Mouse (Mus musculus) myocyte (in vitro differentiated cells): ENCODE results near the gene Dpp7. TPM values are rescaled to one million over a fixed set of nuclear protein-coding genes. Genes with fewer than 3 reads are reported as not detected.
A peak's percentile ranks its signal among the peaks of the same experiment; 100 is the strongest.

Experiments
- H3K27me3 ChIP-seq: one replicate; pipeline ENCODE4 v1.6.1; 2011; ENCODE audit not compliant: control insufficient read depth, insufficient read depth, insufficient read length
- H3K36me3 ChIP-seq: one replicate; pipeline ENCODE4 v1.6.1; 2011; ENCODE audit not compliant: control insufficient read depth, insufficient read depth
- H3K4me2 ChIP-seq: one replicate; pipeline ENCODE4 v1.6.1; 2011; ENCODE audit warnings: low read depth, control low read depth
- H3K4me3 ChIP-seq: one replicate; pipeline ENCODE4 v1.5.1; 2011; ENCODE audit warnings: mild to moderate bottlenecking, control low read depth, moderate library complexity
- H3K79me2 ChIP-seq: one replicate; pipeline ENCODE4 v1.6.1; 2011; ENCODE audit not compliant: control insufficient read depth, insufficient read depth
- H3ac ChIP-seq: one replicate; pipeline ENCODE4 v1.6.1; 2011; ENCODE audit not compliant: control insufficient read depth, insufficient read length
- CEBPB ChIP-seq: IDR thresholded peaks from 2 replicates; pipeline ENCODE4 v1.6.1; 2011; ENCODE audit warnings: mild to moderate bottlenecking, moderate library complexity; ENCODE audit not compliant: poor library complexity, insufficient read depth, severe bottlenecking
- E2F4 ChIP-seq: IDR thresholded peaks from one replicate; pipeline ENCODE4 v1.6.1; 2011; ENCODE audit warnings: mild to moderate bottlenecking, control low read depth, moderate library complexity; ENCODE audit not compliant: insufficient read depth
- MAX ChIP-seq: IDR thresholded peaks from one replicate; pipeline ENCODE4 v1.6.1; 2011; ENCODE audit warnings: low read depth, mild to moderate bottlenecking, control low read depth
- MYOD1 ChIP-seq, 3 experiments: IDR thresholded peaks; one replicate each; pipeline ENCODE4 v1.6.1; 2011; ENCODE audit warnings: control low read depth in 2 of 3, low read depth in 2 of 3, mild to moderate bottlenecking in 2 of 3, moderate library complexity in 1 of 3; ENCODE audit not compliant: insufficient read length in 2 of 3, control insufficient read depth in 1 of 3
- MYOG ChIP-seq, 3 experiments: IDR thresholded peaks; one replicate each; pipeline ENCODE4 v1.6.1; 2011; ENCODE audit warnings: control low read depth in 2 of 3, low read depth in 2 of 3, mild to moderate bottlenecking in 2 of 3; ENCODE audit not compliant: insufficient read length in 2 of 3, control insufficient read depth in 1 of 3, insufficient read depth in 1 of 3
- POLR2A ChIP-seq: IDR thresholded peaks from one replicate; pipeline ENCODE4 v1.6.1; 2011; ENCODE audit warnings: low read depth, mild to moderate bottlenecking, control low read depth, moderate library complexity; ENCODE audit not compliant: insufficient read length
- POLR2AphosphoS2 ChIP-seq: IDR thresholded peaks from one replicate; pipeline ENCODE4 v1.6.1; 2011; ENCODE audit warnings: low read depth, control low read depth; ENCODE audit not compliant: insufficient read length
- REST ChIP-seq: IDR thresholded peaks from one replicate; pipeline ENCODE4 v1.6.1; 2011; ENCODE audit warnings: mild to moderate bottlenecking, control low read depth, moderate library complexity; ENCODE audit not compliant: insufficient read depth, insufficient read length
- SRF ChIP-seq: IDR thresholded peaks from one replicate; pipeline ENCODE4 v1.6.1; 2011; ENCODE audit warnings: low read depth; ENCODE audit not compliant: control insufficient read depth, insufficient read length
- TCF12 ChIP-seq: IDR thresholded peaks from one replicate; pipeline ENCODE4 v1.6.1; 2011; ENCODE audit warnings: mild to moderate bottlenecking, control low read depth; ENCODE audit not compliant: poor library complexity, insufficient read depth, severe bottlenecking
- TCF3 ChIP-seq: IDR thresholded peaks from one replicate; pipeline ENCODE4 v1.6.1; 2011; ENCODE audit warnings: low read depth, control low read depth; ENCODE audit not compliant: insufficient read length
- USF1 ChIP-seq: IDR thresholded peaks from one replicate; pipeline ENCODE4 v1.6.1; 2011; ENCODE audit warnings: low read depth, mild to moderate bottlenecking, control low read depth, moderate library complexity
- polyA plus RNA-seq: library from polyadenylated mRNA; unstranded; fragments of >200 nt; fragmentation: generic; extraction: Trizol; gene quantifications from one replicate; pipeline ENCODE4 v1.2.1, GENCODE M21; 2012; ENCODE audit warnings: missing spikeins

The Dpp7 gene
- polyA plus RNA-seq, 1 experiment, result 43.0 TPM

- no peaks in the 10 kb centered on the region for H3K79me2 ChIP-seq
- peaks cover 27% of the 10 kb centered on the region for H3K27me3 ChIP-seq
- no peaks in the 10 kb centered on the region for H3K36me3 ChIP-seq
- H3ac ChIP-seq, result no peak overlapping the region
- H3K4me3 ChIP-seq, result no peak overlapping the region
- H3K4me2 ChIP-seq, result peak overlapping the region; percentile 35
- TF ChIP-seq MYOG (IDR thresholded peaks at IDR 0.05; ENCODE audit: control insufficient read depth in 1 of 3, insufficient read depth in 1 of 3, insufficient read length in 2 of 3, low read depth in 2 of 3), result no peak
- peak in 1 of 3 experiments; percentile 13 for TF ChIP-seq MYOD1 (IDR thresholded peaks at IDR 0.05; ENCODE audit: control insufficient read depth in 1 of 3, insufficient read length in 2 of 3, low read depth in 2 of 3)
These were observed 44.6 kb upstream of the Dpp7 start for GRCm38 (mm10) chr2:25400764-25401163.

GRCm38 (mm10) chr2:25400291-25400690 lies 44.1 kb upstream of the Dpp7 start:
- no peaks in the 10 kb centered on the region for H3K36me3 ChIP-seq
- peaks cover 32% of the 10 kb centered on the region for H3K27me3 ChIP-seq
- H3K4me3 ChIP-seq, result no peak overlapping the region
- H3K79me2 ChIP-seq, result no peaks in the 10 kb centered on the region
- H3ac ChIP-seq, result no peak overlapping the region
- H3K4me2 ChIP-seq, result peak overlapping the region; percentile 35
- TF ChIP-seq MYOG (IDR thresholded peaks at IDR 0.05; ENCODE audit: control insufficient read depth in 1 of 3, insufficient read depth in 1 of 3, insufficient read length in 2 of 3, low read depth in 2 of 3) (no peak), MAX (no peak), REST (no peak), POLR2AphosphoS2 (no peak), CEBPB (no peak), MYOD1 (IDR thresholded peaks at IDR 0.05; ENCODE audit: control insufficient read depth in 1 of 3, insufficient read length in 2 of 3, low read depth in 2 of 3) (no peak), USF1 (no peak), POLR2A (no peak), SRF (no peak), TCF12 (no peak), E2F4 (no peak), TCF3 (no peak)

- Histone ChIP-seq H3K4me3 (no peak within 1 kb of the TSS), H3K79me2 (no peaks in the 10 kb centered on the region), H3K27me3 (peaks cover 34% of the 10 kb centered on the region), H3K4me2 (no peak within 1 kb of the TSS), H3ac (no peak within 1 kb of the TSS), H3K36me3 (no peaks in the 10 kb centered on the region)
- no peak for TF ChIP-seq MYOD1 (IDR thresholded peaks at IDR 0.05; ENCODE audit: control insufficient read depth in 1 of 3, insufficient read length in 2 of 3, low read depth in 2 of 3)
- TF ChIP-seq SRF, result no peak
- no peak for TF ChIP-seq POLR2A
- no peak for TF ChIP-seq E2F4
- TF ChIP-seq CEBPB, result no peak
- TF ChIP-seq TCF12, result no peak
- TF ChIP-seq TCF3, result no peak
- TF ChIP-seq MAX, result no peak
- no peak for TF ChIP-seq MYOG (IDR thresholded peaks at IDR 0.05; ENCODE audit: control insufficient read depth in 1 of 3, insufficient read depth in 1 of 3, insufficient read length in 2 of 3, low read depth in 2 of 3)
- no peak for TF ChIP-seq REST
- TF ChIP-seq USF1, result no peak
- TF ChIP-seq POLR2AphosphoS2, result no peak
These were observed 42.9 kb upstream of the Dpp7 start, which contains the start of gene Npdc1 for GRCm38 (mm10) chr2:25399051-25399450. Npdc1 (plus strand) TSS chr2:25399351.

- no peaks in the 10 kb centered on the region for H3K36me3 ChIP-seq
- H3K79me2 ChIP-seq, result no peaks in the 10 kb centered on the region
- no peak overlapping the region for H3K4me2 ChIP-seq
- TF ChIP-seq USF1, result no peak
- no peak for TF ChIP-seq E2F4
- no peak for TF ChIP-seq MYOG (IDR thresholded peaks at IDR 0.05; ENCODE audit: control insufficient read depth in 1 of 3, insufficient read depth in 1 of 3, insufficient read length in 2 of 3, low read depth in 2 of 3)
- no peak for TF ChIP-seq MAX
- no peak for TF ChIP-seq POLR2AphosphoS2
- TF ChIP-seq TCF3, result no peak
- no peak for TF ChIP-seq CEBPB
- no peak overlapping the region for H3K4me3 ChIP-seq
- no peak overlapping the region for H3ac ChIP-seq
- peaks cover 34% of the 10 kb centered on the region for H3K27me3 ChIP-seq
These were observed 41.9 kb upstream of the Dpp7 start for GRCm38 (mm10) chr2:25398065-25398464.

GRCm38 (mm10) chr2:25397010-25397409 lies 40.9 kb upstream of the Dpp7 start:
- Histone ChIP-seq H3ac (no peak overlapping the region), H3K27me3 (peaks cover 34% of the 10 kb centered on the region), H3K79me2 (no peaks in the 10 kb centered on the region), H3K4me3 (no peak overlapping the region), H3K4me2 (no peak overlapping the region), H3K36me3 (no peaks in the 10 kb centered on the region)
- no peak for TF ChIP-seq MYOG (IDR thresholded peaks at IDR 0.05; ENCODE audit: control insufficient read depth in 1 of 3, insufficient read depth in 1 of 3, insufficient read length in 2 of 3, low read depth in 2 of 3)
- TF ChIP-seq MAX, result no peak
- TF ChIP-seq E2F4, result no peak
- no peak for TF ChIP-seq REST

- TF ChIP-seq CEBPB, result no peak
- TF ChIP-seq SRF, result no peak
- no peak for TF ChIP-seq E2F4
- TF ChIP-seq POLR2A, result no peak
- TF ChIP-seq MAX, result no peak
- TF ChIP-seq TCF3, result no peak
- no peak for TF ChIP-seq POLR2AphosphoS2
- TF ChIP-seq MYOG (IDR thresholded peaks at IDR 0.05; ENCODE audit: control insufficient read depth in 1 of 3, insufficient read depth in 1 of 3, insufficient read length in 2 of 3, low read depth in 2 of 3), result no peak
- TF ChIP-seq TCF12, result no peak
- TF ChIP-seq REST, result no peak
- no peak for TF ChIP-seq MYOD1 (IDR thresholded peaks at IDR 0.05; ENCODE audit: control insufficient read depth in 1 of 3, insufficient read length in 2 of 3, low read depth in 2 of 3)
- Histone ChIP-seq H3K4me2 (no peak overlapping the region), H3K36me3 (no peaks in the 10 kb centered on the region), H3K27me3 (peaks cover 34% of the 10 kb centered on the region), H3K4me3 (no peak overlapping the region), H3K79me2 (no peaks in the 10 kb centered on the region), H3ac (no peak overlapping the region)
These were observed 40.4 kb upstream of the Dpp7 start for GRCm38 (mm10) chr2:25396597-25396983.
